Comparison of ENCODE assay signal across 16 mouse cellular contexts in genomic region chr10:4598916-4599315, GRCm38 (mm10). TPM values are rescaled to one million over a fixed set of nuclear protein-coding genes. Genes with fewer than 3 reads are reported as not detected.
A peak's percentile ranks its signal among the peaks of the same experiment; 100 is the strongest.
DNase-seq lines count a peak whose midpoint lies in the region; ATAC-seq lines count a peak whose summit lies in the region.
"Had no signal": no experiment of that assay in that cellular context is flagged by ENCODE, and none has a peak within 500 bp of the region (broad histone marks: within the 10 kb centered on the region; RNA-seq: fewer than 3 reads in every experiment).

No protein-coding gene starts in this region.

- no peak overlapping the region for H3K27ac ChIP-seq in forebrain, embryonic 13.5 days
- H3K27ac ChIP-seq in forebrain, embryonic 10.5 days: no peak overlapping the region
- H3K27ac ChIP-seq: embryonic facial prominence, embryonic 13.5 days; heart, adult 2 months; hindbrain, embryonic 12.5 days; limb, embryonic 13.5 days; liver, embryonic 12.5 days; midbrain, embryonic 12.5 days had no signal

- no peak overlapping the region for H3K4me2 ChIP-seq in forebrain, embryonic 13.5 days
- H3K4me2 ChIP-seq: embryonic facial prominence, embryonic 13.5 days; hindbrain, embryonic 12.5 days; limb, embryonic 13.5 days; liver, embryonic 12.5 days; midbrain, embryonic 12.5 days had no signal

- WGBS in forebrain, embryonic 13.5 days: 81% methylated on average over 12 of the region's 12 CpGs
- 92% methylated on average over 12 of the region's 12 CpGs for WGBS in forebrain, embryonic 10.5 days

- no peaks in the 10 kb centered on the region for H3K27me3 ChIP-seq in forebrain, embryonic 13.5 days
- no peaks in the 10 kb centered on the region for H3K27me3 ChIP-seq in forebrain, embryonic 10.5 days (ENCODE audit: poor library complexity, severe bottlenecking)
- H3K27me3 ChIP-seq: CH12.LX; hindbrain, embryonic 12.5 days; limb, embryonic 13.5 days; liver, embryonic 12.5 days; midbrain, embryonic 12.5 days; Patski had no signal

- intact Hi-C loops in left cerebral cortex, postnatal 14 days (cut with DNase I): no loop called here

- ATAC-seq in forebrain, embryonic 13.5 days: peak; percentile 27; the same call in 1 of the 2 replicates
- ATAC-seq: liver, embryonic 12.5 days; Patski had no signal

- H3K4me3 ChIP-seq in forebrain, embryonic 13.5 days: no peak overlapping the region
- no peak overlapping the region for H3K4me3 ChIP-seq in forebrain, embryonic 10.5 days
- H3K4me3 ChIP-seq: embryonic facial prominence, embryonic 13.5 days; heart, adult 2 months; hindbrain, embryonic 12.5 days; limb, embryonic 13.5 days; liver, embryonic 12.5 days; midbrain, embryonic 12.5 days had no signal

- H3K9ac ChIP-seq in forebrain, embryonic 13.5 days: no peak overlapping the region
- H3K9ac ChIP-seq: embryonic facial prominence, embryonic 13.5 days; hindbrain, embryonic 12.5 days; limb, embryonic 13.5 days; liver, embryonic 12.5 days; midbrain, embryonic 12.5 days had no signal

- no peak for DNase-seq in forebrain, embryonic 10.5 days (ENCODE audit: extremely low spot score, low spot score)
- DNase-seq in layer of hippocampus, adult 9-11 months: peak; percentile 9
- DNase-seq in layer of hippocampus, postnatal 36 days: no peak
- peak; percentile 47 for DNase-seq in brain, adult 2 months (ENCODE audit: low read depth, low spot score)
- peak; percentile 15 to 50 for DNase-seq in left cerebral cortex, postnatal 14 days (ENCODE audit: low spot score in 2 of 2)
- no peak for DNase-seq in testis, postnatal 10 days (ENCODE audit: low spot score)

- no peaks in the 10 kb centered on the region for H3K4me1 ChIP-seq in forebrain, embryonic 13.5 days
- no peaks in the 10 kb centered on the region for H3K4me1 ChIP-seq in forebrain, embryonic 10.5 days
- H3K4me1 ChIP-seq: embryonic facial prominence, embryonic 13.5 days; hindbrain, embryonic 12.5 days; limb, embryonic 13.5 days; liver, embryonic 12.5 days; midbrain, embryonic 12.5 days had no signal

- H3K9me3 ChIP-seq in forebrain, embryonic 13.5 days (replicated peaks): no peaks in the 10 kb centered on the region
- H3K9me3 ChIP-seq in forebrain, embryonic 10.5 days: peaks cover 5% of the 10 kb centered on the region; the same call in 1 of the 2 replicates
- H3K9me3 ChIP-seq: G1E; hindbrain, embryonic 12.5 days; limb, embryonic 13.5 days; liver, embryonic 12.5 days; midbrain, embryonic 12.5 days had no signal

- H3K36me3 ChIP-seq in forebrain, embryonic 13.5 days (ENCODE audit: poor library complexity, severe bottlenecking): no peaks in the 10 kb centered on the region
- H3K36me3 ChIP-seq in forebrain, embryonic 10.5 days (replicated peaks): no peaks in the 10 kb centered on the region
- H3K36me3 ChIP-seq: embryonic facial prominence, embryonic 13.5 days; G1E; hindbrain, embryonic 12.5 days; limb, embryonic 13.5 days; liver, embryonic 12.5 days; midbrain, embryonic 12.5 days had no signal

RNA-seq across cellular contexts. Expression of gene Esr1, which starts 12.5 kb away (rescaled TPM):
- 0.04 TPM in 1 of 2 replicates, not detected in the other for polyA plus RNA-seq in forebrain, embryonic 13.5 days (2015; fragmentation: Nextera tagmentation; extraction: Ambion mirVana)
- not detected in 2 replicates for polyA plus RNA-seq in forebrain, embryonic 10.5 days (2016; fragmentation: Nextera tagmentation; extraction: Ambion mirVana)
- total RNA-seq in layer of hippocampus, postnatal 36 days (2021): 1 to 10 TPM; 2.3 to 2.7 TPM
- total RNA-seq in left cerebral cortex, postnatal 14 days (2021): 1 to 10 TPM; 2.7 to 2.9 TPM
- polyA plus RNA-seq: G1E had no signal

Comparison
In these comparisons a context has a peak if more than half of its experiments do, and no peak if none do; other contexts are left out.
1. DNase-seq: peak in layer of hippocampus, adult 9-11 months (single experiment), brain, adult 2 months (single experiment) and left cerebral cortex, postnatal 14 days (2 of 2); none in forebrain, embryonic 10.5 days (single experiment), layer of hippocampus, postnatal 36 days (0 of 2) and testis, postnatal 10 days (single experiment).